Mouse (Mus musculus): ENCODE measurements around the gene Gm42669.

DNA sequence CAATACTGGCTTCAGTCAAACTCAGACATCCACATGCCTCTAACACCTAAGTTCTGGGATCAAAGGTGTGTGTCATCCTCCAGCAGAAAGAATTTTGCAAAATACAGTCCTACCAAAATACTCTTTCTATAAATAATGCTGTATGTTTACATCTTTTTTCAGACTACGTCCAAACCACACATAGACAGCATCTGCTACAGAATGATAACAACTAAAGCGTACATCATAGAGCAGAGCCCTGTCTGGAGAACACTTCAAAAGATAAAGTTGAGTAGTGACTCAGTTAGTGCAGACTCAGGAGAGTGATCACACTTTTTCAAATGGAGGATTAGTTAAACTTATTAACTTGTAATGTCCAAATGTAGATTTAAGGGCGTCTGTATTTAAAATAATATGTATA, 40.5 kb downstream of the Gm42669 start:
- TF ChIP-seq GATA1 (IDR thresholded peaks at IDR 0.05; ENCODE audit: low read length) = peak; percentile 77
- peak; percentile 88 for TF ChIP-seq TAL1 (IDR thresholded peaks at IDR 0.05; ENCODE audit: low read length)

Data from erythroblast, embryonic 14.5 days (primary cell).